Mouse (Mus musculus): ENCODE measurements around the gene Tubd1. TPM values are rescaled to one million over a fixed set of nuclear protein-coding genes. Genes with fewer than 3 reads are reported as not detected.

The Tubd1 gene
- total and polyA plus RNA-seq, 3 experiments, result 1.7 to 8.1 (median 6.6) TPM

DNA sequence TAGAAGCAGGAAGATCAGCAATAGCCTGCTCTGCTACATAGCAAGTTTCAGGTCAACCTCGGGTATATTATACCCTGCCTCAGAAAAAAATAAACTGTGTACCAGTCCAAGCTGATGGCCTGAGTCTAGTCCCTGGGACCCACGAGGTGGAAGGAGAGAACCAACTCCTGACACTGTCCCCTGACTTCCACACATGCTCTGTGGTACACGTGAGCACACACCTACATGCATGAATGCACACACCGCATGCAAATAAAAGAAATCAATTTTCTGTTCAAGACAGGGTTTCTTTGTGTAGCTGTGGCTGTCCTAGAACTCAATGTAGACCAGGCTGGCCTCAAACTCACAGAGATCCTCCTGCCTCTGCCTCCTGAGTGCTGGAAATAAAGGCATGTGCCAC, 13.5 kb downstream of the Tubd1 start:
- DNase-seq, result no peak

DNA sequence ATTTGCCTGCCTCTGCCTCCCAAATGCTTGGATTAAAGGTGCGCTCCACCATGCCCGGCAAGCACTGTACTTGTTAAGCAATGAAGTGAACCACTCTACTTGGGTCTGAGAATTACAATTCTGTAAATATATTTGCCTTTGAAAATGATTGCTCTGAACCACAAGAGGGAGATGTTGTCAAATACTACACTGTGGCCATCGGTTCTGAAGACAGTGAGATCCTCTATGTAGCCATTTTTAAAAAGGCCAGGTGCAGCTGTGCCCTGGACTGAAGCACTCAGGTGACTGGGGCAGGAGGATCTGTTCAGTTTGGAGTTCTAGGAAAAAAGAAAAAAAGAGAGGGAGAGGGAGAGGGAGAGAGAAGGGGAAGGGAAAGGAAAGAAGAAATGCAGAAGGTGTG, 23.6 kb downstream of the Tubd1 start:
- no peak for DNase-seq

DNA sequence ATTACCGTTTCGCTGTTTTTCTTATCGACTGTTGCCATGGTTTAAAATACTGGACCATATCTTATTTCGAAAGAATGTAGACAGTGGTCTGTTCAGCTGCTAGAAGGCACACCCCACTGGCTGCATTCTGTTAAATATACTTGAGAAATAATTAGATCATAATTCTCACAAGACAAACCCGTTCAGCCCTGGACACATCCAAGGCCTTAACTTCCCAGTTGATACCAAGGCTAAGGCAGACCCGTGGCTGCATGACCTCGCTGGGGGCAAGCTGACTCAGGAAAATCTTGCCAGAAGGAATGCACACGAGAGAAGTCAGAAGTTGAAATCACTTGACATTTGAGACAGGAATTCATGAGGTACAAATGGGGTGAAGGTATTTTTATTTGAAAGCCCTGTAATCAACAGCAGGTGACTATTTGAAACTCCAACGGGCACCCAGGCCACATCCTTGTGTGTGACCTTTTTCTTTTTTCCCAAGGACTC, 25.5 kb downstream of the Tubd1 start:
- peak; percentile 81 for DNase-seq

DNA sequence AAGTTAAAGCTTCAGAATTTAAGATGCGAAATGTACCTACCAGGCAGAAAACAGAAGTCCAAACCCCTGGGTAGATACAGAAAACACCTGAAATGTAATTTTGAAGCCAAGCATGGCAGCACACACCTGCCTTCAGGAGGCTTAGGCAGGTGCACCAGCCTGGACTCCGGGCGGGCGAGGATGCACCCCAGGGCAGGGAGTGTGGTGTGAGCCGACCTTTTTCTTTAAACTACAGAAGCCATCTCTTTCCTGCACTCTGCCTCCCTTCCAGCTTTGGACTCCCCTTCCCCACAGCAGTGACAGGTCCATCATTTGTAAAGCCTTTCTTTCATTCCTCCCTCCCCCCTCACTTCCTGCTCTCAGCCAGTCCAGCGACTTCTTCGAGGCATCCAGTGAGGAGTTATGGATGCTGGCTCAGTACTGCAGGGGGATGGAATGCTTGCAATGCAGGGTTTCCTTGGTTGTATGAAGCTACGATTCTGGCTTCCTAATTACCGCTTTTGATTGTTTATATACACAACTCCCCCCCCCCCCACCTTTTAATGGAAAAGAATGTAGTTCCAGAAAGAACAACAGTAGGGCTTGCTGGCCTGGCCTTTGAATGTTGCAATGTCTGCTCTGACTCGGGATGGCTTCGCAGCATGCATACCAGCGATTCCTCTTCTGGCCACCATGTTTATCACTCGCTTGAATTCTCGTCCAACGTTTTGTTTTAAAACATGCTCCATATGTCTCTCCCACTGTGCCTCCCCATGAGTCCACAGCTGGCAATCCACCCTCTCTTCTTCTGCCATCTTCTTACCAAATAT, 26.5 kb downstream of the Tubd1 start:
- DNase-seq, result no peak

DNA sequence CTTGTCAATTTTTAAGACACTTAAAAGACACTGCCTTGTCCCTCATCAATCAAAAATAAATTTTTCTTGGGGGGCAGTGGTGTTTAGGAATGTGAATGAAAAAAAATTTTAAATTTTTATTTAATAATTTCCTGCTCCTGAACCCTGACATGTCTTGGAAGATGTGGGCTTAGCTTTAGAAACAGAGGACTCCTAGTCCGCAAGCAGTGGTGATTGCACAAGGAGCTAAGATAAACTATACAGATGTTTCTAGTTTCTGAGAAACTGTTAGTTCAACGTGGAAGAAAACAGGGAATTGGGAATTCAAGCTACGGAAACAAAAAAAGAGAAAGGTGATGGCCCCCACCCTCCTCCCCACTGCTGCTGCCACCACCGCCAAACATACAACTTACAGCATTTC, 27.1 kb downstream of the Tubd1 start:
- no peak for DNase-seq

DNA sequence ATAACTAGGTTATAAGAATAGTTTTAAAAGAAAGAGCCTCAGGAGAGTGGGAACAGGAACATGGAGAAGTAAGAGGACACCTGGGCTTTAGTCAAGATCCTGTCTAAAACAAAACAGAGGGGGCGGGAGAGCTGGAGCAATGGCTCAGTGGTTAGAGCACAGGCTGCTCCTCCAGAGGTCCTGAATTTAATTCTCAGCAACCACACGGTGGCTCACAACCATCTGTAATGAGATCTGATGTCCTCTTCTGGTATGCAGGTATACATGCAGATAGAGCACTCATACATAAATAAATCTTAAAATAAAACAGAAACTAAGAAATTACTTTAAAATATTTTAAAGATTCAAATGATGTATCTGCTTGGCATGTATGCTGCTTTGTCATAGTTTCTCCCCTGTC, 27.8 kb downstream of the Tubd1 start:
- no peak for DNase-seq

DNA sequence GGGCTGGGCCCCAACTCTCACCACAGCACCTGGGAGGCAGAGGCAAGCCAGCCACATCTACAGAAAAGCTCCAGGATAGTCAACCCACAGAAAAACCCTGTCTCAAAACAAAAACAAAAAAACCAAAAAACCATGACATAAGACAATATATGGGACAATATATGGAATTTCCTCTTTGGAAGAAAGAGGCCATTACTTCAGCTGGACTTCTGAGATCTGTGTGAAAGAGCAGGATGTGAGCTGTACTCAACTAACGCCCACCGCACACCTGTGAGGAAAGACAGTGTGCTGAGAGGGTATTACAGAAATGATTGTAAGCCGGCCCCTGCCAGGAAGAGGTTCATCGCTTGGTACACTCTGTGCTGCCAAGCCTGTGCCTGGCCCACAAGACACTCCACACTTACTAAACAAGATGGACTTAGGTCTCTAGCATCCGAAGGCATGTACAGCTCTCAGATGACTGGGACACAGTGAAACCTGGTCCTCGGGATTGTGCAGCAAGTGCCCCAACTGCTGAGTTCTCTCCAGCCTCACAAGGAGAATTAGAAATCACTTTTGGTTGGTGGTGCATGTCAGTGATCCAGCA, 28.9 kb downstream of the Tubd1 start:
- DNase-seq, result no peak

DNA sequence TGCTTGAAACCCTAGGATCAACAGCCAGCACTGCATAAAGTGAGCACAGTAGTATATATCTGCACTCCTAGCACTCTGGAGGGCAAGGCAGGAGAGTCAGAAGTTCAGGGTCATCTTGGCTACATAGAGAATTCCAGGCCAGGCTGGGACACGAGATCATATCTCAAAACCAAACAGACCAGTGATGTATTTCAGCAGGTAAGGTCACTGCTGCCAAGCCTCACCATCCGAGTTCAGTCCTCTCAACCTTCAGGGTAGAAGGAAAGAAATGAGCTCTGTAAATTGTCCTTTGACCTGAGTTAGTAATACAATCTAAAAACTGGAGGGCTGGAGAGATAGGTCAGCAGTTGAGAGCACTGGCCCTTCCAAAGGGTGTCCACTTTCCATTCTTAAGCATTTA, 29.6 kb downstream of the Tubd1 start:
- no peak for DNase-seq

DNA sequence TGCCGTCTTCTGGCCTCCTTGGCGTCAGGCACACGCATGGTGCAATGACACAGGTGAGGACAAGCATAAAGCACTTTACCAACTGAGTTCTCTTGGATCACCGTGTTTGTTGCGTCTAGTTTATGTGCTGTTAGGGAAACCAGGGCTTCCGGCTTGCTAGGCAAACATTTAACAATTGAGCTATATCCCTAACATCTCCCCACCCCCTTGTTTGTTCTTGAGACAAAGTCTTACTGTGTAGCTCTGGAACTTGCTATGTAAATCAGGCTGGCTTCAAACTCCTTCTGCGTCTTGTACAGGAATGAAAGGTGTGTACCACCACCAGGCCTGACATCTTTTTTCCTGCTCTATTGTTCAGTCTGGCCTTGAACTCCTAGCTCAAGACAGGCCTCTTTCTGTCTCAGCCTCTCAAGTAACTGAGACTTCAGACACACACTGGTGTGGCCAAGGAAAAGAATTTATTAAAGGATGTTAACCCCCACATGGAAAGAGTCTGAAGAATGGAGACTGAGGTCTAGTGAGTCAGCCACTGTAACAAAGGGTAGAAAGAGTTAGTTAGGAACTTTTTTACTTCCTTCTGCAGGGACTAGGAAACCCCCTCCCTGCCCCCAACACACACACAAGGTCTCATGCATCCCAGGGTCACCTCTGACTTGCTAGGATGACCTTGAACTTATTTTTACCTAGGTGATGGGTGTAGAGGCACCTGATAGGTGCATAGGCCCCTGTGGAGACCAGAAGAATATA, 31.0 kb downstream of the Tubd1 start:
- no peak for DNase-seq

DNA sequence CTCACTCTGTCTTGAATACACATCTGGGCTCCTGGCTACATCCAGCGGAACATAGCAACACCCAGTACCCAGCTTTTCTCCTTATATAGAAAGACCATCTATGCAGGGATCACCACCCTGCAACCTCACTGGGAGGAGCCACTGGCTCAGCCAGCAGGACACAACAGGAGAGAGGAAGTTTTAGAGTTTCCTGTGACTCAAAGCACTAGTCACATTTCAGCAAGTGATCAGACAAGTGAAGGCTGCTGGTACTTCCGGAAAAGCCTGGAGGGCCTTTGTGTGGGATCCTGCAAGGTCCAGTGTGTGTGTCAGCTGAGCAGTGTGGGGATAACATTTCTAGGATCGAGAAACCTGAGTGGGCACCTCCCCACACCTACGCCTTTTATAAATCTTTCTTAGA, 32.4 kb downstream of the Tubd1 start:
- DNase-seq, result peak; percentile 64

DNA sequence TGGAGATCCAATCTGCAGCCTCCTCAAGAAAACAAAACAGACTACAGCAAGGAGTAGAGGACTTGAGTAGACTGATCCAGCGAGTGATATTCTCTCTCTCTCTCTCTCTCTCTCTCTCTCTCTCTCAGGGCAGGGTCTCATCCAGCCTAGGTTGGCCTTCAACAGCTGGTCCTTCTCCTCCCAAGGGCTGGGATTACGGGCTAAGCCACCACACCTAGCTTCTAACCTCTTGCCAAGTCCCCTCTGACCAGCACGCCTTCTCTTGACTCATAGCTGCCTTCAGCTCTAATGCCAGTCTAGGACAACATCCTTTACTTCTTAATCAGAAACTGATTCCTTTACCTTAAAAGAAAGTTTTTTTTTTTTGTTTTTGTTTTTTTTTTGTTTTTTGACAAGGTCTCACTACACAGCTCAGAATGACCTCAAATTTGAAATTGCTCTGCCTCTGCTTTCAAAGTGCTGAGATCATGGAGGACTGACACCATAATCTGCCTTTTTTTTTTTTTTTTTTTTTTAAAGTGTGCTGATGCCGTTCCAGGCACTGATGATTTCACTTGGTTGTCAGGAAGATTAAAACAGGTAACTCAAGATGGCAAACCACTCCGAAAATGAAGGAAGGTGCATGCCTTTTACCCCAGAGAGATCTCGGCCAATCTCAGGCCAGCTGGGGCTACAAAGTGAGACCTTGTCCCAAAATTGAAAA, 33.5 kb downstream of the Tubd1 start:
- no peak for DNase-seq

DNA sequence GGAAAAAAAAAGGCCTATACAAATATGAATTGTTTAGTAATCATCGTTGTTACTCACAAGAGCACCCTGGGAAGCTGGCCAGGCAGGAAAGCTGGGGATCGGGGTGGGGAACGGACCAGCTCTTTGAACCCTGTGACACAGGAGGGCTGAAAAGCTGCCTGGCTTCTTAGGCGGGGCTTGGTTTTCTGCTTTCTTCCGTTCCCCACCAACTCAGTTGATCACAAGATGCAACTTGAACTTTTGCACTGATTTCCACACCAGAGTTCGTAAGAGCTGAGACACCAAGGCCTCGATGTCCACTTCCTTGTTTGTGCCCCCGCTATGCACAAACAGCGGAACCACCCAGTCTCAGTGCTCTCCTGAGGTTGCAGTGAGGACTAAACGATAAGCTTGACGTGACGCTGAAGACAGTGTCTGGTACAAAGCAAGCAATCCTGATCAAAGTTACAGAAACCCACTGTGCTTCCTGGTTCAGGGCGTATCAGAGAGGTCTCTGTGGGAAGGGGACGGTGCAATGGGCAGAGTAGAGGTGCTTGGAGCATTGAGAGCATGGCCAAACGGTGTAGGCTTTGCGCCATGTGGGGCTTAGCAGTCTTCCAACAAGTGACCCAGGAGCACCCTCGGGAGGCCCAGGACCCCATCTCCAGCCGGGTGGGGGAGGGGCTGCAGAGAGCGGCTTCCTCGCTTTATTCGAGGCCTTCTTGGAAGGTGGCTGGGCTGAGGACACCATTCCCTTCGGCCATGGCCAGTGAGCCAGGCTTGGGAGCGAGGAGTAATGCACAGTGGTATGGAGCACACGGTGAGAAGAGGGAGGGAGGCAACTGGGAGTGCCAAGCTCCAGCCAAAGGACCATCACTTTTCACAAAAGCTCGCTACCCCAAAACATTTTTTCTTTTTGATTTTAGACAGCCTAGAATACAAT, 34.3 kb downstream of the Tubd1 start:
- peak; percentile 85 for DNase-seq

DNA sequence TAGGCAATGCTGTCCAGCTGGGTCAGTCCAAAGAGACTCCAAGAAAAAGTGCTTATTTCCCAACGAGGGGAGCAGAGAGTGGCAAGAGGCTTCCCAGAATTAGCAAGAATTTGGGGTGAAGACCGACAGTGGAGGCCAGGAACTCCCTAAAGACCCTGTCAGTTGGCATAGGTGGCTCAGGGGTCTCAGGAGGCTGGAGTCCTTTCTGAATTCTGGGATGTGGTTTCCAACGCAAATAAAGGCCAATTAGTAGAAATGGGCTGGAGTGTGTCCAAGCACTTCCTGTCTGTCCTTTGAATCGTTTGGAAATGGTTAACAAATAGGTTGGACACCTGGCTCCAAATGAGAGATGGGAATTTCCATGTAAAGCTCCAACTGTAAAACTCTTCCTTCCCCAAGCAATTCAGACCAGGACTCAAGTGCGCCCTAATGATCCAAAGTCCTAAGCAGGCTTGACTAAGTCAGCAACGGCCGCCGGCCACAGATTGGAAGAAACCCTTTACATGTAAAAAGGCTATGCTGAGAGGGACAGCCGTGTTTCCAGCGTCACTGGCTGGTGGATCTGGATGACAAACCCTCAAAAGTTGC, 35.0 kb downstream of the Tubd1 start:
- DNase-seq, result no peak

DNA sequence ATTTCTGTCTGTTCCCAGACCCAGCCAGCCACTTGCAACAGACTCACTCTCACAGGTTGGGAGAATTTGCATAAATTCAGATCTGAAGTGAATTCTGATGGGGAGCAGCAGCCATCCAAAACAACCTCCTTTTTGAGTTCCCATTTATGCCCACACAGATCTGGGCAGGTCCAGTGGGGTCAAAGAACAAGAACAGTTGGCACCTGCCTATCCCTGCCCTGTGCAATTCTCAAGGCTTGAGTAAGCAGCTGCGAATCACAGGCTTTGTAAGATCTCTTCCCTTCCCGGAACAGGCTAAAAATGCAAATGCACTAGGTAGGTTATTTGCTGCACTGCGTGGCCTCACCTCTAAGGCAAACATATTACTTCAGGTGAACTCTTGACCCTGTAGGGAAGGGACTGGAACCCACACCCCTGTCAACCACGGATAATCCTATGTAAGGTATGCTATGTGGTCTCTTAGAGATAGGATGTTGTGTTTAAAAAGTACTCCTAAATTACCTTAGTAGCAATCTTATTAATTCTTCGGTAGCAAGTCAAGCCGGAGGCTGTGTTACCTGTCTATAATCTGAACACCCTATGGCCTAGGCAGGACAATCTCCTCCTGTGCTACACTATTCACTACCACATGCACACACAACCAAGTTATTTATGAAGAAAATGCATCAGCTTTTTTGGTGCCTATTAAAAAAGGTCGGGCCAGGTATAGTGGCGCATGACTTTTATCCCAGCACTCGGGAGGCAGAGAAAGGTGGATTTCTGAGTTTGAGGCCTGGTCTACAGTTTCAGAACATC, 35.7 kb downstream of the Tubd1 start:
- DNase-seq, result peak; percentile 44

DNA sequence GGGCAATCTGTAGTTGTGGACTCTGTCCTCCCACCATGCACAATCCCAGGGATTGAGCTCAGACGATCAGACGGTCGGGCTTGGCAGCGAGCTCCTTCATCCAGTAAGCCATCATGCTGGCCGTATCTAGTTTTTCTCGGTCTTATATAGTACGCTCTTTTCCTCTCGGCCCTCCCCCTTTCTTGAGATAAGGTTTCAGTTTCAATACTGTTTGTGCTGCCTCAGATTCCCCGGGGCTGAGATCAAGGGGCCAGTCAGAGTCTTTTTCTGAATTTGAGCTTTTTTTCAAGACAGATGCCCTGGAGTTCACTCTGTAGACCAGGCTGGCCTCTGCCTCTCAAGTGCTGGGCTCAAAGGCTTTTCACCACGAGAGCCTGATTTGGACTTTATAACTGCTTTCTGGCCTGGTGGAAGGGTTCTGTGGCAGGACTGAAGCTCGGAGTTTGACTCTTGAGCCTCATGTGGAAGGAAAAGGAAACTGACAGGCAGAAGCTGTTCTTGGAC, 36.5 kb downstream of the Tubd1 start:
- peak; percentile 65 for DNase-seq

DNA sequence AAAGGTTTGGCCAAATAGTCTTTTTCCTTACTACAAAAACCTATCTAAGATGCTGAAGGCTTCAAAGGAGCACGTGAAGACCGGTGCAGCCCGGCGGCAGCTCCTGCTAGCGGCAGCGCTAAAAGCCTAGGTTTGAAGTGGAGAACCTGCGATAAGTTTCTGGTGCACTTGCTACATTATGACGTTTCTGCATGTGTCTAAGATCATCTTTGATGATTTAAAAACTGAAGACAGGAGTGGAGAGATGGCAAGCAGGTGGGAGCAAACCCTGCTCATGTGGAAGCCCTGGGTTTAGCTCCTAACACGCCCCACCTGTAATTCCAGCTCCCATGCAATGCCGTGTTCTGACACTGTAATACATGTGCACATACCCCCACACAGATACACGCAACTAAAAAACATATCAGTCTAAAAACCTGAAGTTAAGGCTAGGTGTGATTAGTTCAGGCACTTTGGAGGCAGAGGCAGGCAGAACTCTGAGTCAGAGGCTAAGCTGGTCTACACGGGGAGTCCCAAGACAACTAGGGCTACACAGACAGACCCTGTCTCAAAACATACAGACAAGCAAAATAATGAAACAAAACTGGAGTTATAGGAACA, 37.3 kb downstream of the Tubd1 start:
- no peak for DNase-seq

DNA sequence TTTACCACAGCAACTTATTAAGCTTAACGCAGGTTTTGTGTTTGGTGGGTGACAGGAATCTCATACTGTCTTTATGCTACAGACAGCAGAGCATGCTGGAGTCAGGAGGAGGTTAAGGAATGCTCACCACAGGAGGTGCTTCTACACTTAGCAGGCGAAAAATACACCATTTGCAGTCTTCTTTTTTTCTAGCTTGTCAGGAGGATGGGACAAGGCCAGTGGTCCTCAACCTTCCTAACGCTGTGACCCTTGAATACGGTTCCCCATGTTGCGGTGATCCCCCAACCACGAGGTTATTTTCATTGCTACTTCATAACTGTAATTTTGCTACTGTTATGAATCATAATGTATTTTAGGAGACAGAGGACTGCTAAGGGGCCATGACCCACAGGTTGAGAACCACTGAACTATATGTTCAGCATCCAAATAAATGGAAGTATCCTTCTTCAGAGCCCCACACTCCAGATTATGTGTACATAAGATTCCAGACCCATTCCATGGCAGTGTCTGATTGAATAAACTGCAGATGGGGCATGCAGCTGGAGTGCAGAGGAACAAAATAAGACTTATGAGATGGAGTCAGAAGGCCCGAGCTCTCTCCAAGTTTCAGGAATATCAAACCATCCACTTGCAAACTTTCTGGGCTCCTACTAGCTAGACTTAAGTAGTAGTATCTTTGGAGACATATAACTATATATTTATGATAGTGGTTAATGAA, 37.9 kb downstream of the Tubd1 start:
- no peak for DNase-seq

DNA sequence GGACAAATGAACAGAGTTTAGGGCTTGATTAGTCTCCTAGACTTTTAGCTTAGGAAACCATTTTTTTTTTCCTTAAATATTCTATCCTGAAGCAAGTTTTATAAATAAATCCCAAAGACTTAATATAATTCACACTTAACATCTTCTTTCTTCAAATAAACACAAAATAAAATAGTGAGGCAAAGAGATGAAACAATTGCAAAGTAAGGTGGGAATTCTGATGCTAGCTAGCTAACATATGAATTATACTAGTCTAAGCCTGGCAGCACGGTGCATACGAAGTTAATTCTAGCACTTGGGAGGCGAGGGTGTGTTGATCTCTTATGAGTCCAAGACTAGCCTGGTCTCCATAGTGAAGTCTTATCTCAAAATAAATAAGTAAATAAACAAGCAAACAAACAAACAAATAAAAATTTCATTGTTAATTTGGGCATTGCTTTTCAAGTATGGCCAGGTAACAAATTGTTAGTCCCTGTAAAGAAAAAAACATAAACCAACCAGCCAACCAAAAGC, 38.6 kb downstream of the Tubd1 start:
- DNase-seq, result no peak

Measured in adrenal gland, adult 2 months (tissue).